Comparison of ENCODE assay signal across 8 mouse cellular contexts in genomic region chr17:31931499-31931898, GRCm38 (mm10).
DNase-seq lines count a peak whose midpoint lies in the region; ATAC-seq and TF ChIP-seq lines count a peak whose summit lies in the region.

No protein-coding gene starts in this region.

- TF ChIP-seq CTCF in gastrocnemius, adult 2 months (IDR thresholded peaks at IDR 0.05) = no peak
- no peak for TF ChIP-seq CTCF in kidney, adult 2 months (conservative IDR thresholded peaks at IDR 0.05; ENCODE audit: insufficient read depth, insufficient read length, low read depth, low read length)

- H3K27me3 ChIP-seq in kidney, adult 2 months (replicated peaks; ENCODE audit: control insufficient read depth, insufficient read depth, low read length) = no peaks in the 10 kb centered on the region
- no peaks in the 10 kb centered on the region for H3K27me3 ChIP-seq in midbrain, embryonic 12.5 days

- TF ChIP-seq POLR2A in kidney, adult 2 months (IDR thresholded peaks at IDR 0.05; ENCODE audit: low read depth, low read length) = no peak

- H3K9ac ChIP-seq in midbrain, embryonic 12.5 days (replicated peaks) = 0 out of 2 replicates have a peak overlapping the region, but pooled peaks have one; percentile 15

- H3K9me3 ChIP-seq in midbrain, embryonic 12.5 days = no peaks in the 10 kb centered on the region

- H3K4me3 ChIP-seq in gastrocnemius, adult 2 months = no peak overlapping the region
- H3K4me3 ChIP-seq in kidney, adult 2 months (ENCODE audit: insufficient read depth, low read depth, low read length) = no peak overlapping the region
- H3K4me3 ChIP-seq in midbrain, embryonic 12.5 days = no peak overlapping the region

- peaks cover 30% of the 10 kb centered on the region for H3K4me1 ChIP-seq in kidney, adult 2 months (ENCODE audit: control insufficient read depth, insufficient read depth, low read length)
- H3K4me1 ChIP-seq in midbrain, embryonic 12.5 days = peaks cover 6% of the 10 kb centered on the region; the same call in 1 of the 2 replicates

- peak overlapping the region; percentile 90 for H3K27ac ChIP-seq in gastrocnemius, adult 2 months
- H3K27ac ChIP-seq in kidney, adult 2 months (ENCODE audit: insufficient read depth, low read depth, low read length) = peak overlapping the region; percentile 82
- H3K27ac ChIP-seq in midbrain, embryonic 12.5 days (replicated peaks) = 0 out of 2 replicates have a peak overlapping the region, but pooled peaks have one; percentile 46

- WGBS in kidney, adult 2 months = 28% methylated on average over 7 of the region's 7 CpGs
- WGBS in midbrain, embryonic 12.5 days = 48% methylated on average over 7 of the region's 7 CpGs

- peak; percentile 59 for DNase-seq in gastrocnemius, adult 2 months
- no peak for DNase-seq in gastrocnemius, postnatal 10 days
- peak; percentile 58 for DNase-seq in fibroblast of lung, adult 2 months (ENCODE audit: low read depth)
- DNase-seq in kidney, adult 2 months = peak; percentile 76
- no peak for DNase-seq in urinary bladder, postnatal 14 days (ENCODE audit: low spot score)
- no peak for DNase-seq in right cerebral cortex, postnatal 36 days (ENCODE audit: low spot score in 2 of 2)
- DNase-seq in spleen, postnatal 4 days (ENCODE audit: low spot score in 2 of 2) = no peak

- no peaks in the 10 kb centered on the region for H3K36me3 ChIP-seq in kidney, adult 2 months (ENCODE audit: control insufficient read depth, insufficient read depth, low read length)
- no peaks in the 10 kb centered on the region for H3K36me3 ChIP-seq in midbrain, embryonic 12.5 days

- intact Hi-C loops in gastrocnemius, adult 2 months (cut with DNase I) = no loop called here

- no peak overlapping the region for H3K4me2 ChIP-seq in midbrain, embryonic 12.5 days (replicated peaks)

- ATAC-seq in midbrain, embryonic 12.5 days (ENCODE audit: low FRiP score, low read depth) = no peak

Comparison
In these comparisons a context has a peak if more than half of its experiments do, and no peak if none do; other contexts are left out.
1. DNase-seq: peak in gastrocnemius, adult 2 months (single experiment), fibroblast of lung, adult 2 months (single experiment) and kidney, adult 2 months (single experiment); none in gastrocnemius, postnatal 10 days (single experiment), urinary bladder, postnatal 14 days (single experiment), right cerebral cortex, postnatal 36 days (0 of 2) and spleen, postnatal 4 days (0 of 2).
2. Peak in every context shown above with its lines, with median percentiles within 50 percentile points of each other: H3K27ac ChIP-seq.